Mouse (Mus musculus) c-Kit-positive CD71-positive TER-119-positive erythroid progenitor cells, embryonic 14.5 days (primary cell): ENCODE measurements at regions not wholly inside any gene's neighbourhood (a gene's known extent, or its start where the extent isn't known, plus 50 kb on each side); places are given as distances from the start of the nearest gene placed in this dataset.

Experiments
- DNase-seq: peaks from one replicate; pipeline ENCODE4 v3.0.0-alpha.2; 2013; ENCODE audit warnings: low spot score

DNA sequence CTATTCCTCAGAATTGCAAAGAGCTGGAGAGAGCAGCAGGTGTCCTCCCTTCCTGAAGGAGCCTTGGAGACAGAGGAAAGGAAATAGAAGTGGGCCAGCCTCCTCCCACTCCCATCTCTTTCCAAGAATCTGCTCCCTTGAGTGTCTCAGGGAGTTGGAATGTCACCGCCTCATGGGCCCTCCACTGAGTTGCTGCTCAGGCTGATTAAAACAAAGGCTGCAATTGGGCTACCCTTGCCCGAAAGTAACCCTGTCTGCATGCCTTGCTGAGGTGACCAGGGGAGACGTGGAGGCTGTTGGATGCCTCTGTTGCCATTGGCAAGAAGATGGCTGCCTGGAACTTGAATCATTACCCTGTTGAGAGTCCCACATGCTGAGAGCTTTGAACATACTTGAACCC lies 59.7 kb upstream of the Abca1 start:
- no peak for DNase-seq

- no peak for DNase-seq
Measured at GRCm38 (mm10) chr4:53218752-53219151, 59.1 kb upstream of the Abca1 start.

- no peak for DNase-seq
Measured at GRCm38 (mm10) chr4:53218291-53218640, 58.6 kb upstream of the Abca1 start.

DNA sequence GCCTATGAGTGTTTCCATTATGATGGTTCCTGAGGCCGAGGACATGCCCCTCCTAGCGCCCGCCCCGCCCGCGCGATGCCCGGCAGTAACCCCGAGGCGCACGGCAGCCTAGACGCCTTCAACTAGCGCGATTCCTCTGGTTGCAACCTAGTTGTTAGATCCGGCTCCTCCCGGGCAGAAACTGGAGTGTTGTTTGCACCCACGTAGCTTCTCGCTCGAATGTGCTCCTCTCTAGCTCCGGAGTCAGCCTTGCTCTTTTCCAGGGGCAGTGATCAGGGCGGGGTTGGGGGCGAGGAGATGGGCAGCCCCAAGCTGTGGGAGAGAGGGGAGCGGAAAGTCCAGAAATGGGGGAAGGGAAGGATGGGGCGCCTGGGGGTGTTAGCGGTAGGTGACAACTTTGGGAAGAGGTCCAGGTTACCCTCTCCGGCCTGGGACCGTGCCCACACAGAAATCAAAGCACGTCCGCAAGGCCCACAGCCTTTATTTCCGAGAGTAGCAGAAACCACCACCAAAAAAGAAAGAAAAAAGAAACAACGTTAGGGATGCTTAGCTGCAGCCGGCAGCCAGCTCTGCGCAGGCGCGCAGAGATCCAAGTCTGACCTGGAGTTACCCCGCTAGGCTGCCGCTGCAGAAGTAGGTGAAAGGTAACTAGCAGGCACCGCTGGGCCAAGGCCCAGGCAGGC lies 58.1 kb upstream of the Abca1 start:
- no peak for DNase-seq

GRCm38 (mm10) chr4:53212541-53212940 lies 52.8 kb upstream of the Abca1 start:
- no peak for DNase-seq

DNA sequence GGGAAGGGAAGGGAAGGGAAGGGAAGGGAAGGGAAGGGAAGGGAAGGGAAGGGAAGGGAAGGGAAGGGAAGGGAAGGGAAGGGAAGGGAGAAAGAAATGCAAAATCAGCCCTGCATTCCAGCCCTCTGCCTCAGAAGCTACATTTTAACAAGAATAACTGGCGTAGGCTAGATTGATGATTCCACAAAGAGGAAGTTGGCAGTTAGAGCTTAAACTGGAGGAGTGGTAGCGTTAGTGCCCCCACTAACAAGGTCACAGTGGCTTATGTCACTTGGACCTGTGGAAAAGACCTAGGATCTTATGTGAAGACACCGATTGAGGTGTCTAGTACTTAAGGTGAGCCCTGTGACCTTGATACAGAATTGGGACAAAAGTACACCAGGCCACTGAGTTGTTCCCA lies 51.0 kb upstream of the Abca1 start:
- no peak for DNase-seq
